Mouse (Mus musculus) C2C12 (cell line): ENCODE measurements around the gene Ank3.

Experiments
- CEBPB ChIP-seq: IDR thresholded peaks from one replicate; pipeline ENCODE4 v1.6.1; 2011; ENCODE audit warnings: low read depth, mild to moderate bottlenecking, control low read depth, moderate library complexity
- CTCF ChIP-seq: IDR thresholded peaks from one replicate; pipeline ENCODE4 v1.5.1; 2011; ENCODE audit not compliant: control insufficient read depth, insufficient read depth, insufficient read length
- FOSL1 ChIP-seq: IDR thresholded peaks from one replicate; pipeline ENCODE4 v1.8.0; 2011; ENCODE audit warnings: mild to moderate bottlenecking, low read length; ENCODE audit not compliant: poor library complexity, insufficient read depth, severe bottlenecking
- MAX ChIP-seq: IDR thresholded peaks from one replicate; pipeline ENCODE4 v1.6.1; 2011; ENCODE audit warnings: mild to moderate bottlenecking, control low read depth
- MYOD1 ChIP-seq: IDR thresholded peaks from one replicate; pipeline ENCODE4 v1.6.1; 2011; ENCODE audit warnings: low read depth; ENCODE audit not compliant: control insufficient read depth, insufficient read length
- MYOG ChIP-seq: IDR thresholded peaks from one replicate; pipeline ENCODE4 v1.6.1; 2011; ENCODE audit not compliant: control insufficient read depth, insufficient read length; ENCODE audit errors: extremely low read depth

DNA sequence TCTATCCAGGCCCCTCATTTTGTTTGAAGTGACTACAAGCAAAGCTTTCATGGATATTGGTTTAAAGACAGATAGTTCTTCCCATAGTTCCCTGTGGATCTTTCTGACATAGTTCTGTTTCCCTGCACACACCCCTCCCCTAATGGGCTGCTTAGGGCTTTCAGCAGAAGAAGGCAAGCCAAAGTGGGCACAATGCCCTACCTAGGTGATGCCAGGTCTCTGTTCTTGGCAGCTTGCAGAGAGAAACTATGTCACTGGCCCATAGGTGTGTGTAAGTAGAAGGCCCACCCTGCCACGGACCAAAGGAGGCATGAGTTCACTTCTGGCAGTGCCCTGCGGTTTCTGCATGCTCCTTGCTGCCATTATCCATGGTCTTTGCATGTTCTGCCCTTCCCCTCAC is 311.1 kb downstream of the Ank3 start:
- TF ChIP-seq CTCF (no peak), MYOG (no peak), MAX (no peak), MYOD1 (no peak), FOSL1 (no peak), CEBPB (no peak)
